Mouse (Mus musculus): Measurements from ENCODE around the gene Col16a1.

Gene Col16a1

GRCm38 (mm10) chr4:130128907-130129306 lies 81.3 kb downstream of the Col16a1 start:
- DNase-seq (ENCODE audit: low read depth in 1 of 2, low spot score in 2 of 2): no peak

GRCm38 (mm10) chr4:130130082-130130481 lies 82.4 kb downstream of the Col16a1 start:
- DNase-seq (ENCODE audit: low read depth in 1 of 2, low spot score in 2 of 2): no peak

DNA sequence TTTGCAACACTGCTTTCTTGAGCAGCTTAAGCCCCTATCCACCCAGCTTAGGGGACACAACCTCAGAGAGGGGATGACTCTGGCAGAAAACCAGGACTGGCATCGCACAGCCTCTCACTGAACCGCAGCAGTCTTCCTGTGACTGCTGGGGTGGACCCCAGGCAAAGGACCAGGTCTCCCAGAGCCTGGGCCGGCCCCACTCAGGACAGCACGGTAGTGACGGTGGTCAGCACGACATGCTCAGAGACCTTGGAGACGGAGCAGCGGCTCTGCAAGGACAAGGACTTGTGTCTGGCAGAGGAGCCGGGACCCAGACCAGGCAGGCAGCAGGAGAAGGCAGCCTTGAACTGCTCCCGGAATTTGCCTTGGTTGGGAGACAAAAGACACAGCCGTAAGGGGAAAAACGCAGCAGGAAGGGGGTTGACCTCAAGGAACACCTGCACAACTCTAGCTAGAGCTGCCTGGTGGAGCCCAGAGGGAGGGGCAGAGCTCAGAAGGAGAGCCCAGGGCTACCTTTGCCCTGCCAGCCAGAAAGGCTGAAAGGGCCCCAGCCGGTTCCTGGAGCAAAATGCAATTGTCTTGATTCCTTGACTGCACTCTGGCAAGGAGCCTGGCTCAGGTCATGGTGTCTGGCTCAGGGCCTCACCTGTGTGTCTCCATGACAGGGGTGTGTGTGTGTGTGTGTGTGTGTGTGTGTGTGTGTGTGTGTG lies 83.2 kb downstream of the Col16a1 start:
- DNase-seq (ENCODE audit: low read depth in 1 of 2, low spot score in 2 of 2): no peak

- DNase-seq (ENCODE audit: low read depth in 1 of 2, low spot score in 2 of 2): no peak
These were observed 83.9 kb downstream of the Col16a1 start for GRCm38 (mm10) chr4:130131448-130132105.

DNA sequence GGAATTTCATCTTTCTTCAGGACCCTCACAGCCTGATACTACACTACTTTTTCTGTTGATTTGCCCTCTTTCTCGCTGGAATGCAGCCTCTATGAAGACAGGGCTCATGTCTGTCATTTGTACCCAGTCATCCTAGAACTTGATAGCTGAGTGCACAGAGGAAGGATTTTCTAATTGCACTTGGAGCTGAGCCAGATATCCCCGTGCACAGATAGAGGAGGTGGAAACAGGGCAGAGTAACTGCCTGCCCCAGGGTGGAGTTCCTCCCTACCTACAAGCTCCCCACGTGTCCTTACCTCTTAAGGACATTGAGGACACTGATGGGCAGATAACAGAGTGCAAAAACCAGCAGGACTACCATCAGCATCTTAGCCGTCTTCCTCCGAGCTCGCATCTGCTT lies 85.8 kb downstream of the Col16a1 start:
- DNase-seq (ENCODE audit: low read depth in 1 of 2, low spot score in 2 of 2): no peak

DNA sequence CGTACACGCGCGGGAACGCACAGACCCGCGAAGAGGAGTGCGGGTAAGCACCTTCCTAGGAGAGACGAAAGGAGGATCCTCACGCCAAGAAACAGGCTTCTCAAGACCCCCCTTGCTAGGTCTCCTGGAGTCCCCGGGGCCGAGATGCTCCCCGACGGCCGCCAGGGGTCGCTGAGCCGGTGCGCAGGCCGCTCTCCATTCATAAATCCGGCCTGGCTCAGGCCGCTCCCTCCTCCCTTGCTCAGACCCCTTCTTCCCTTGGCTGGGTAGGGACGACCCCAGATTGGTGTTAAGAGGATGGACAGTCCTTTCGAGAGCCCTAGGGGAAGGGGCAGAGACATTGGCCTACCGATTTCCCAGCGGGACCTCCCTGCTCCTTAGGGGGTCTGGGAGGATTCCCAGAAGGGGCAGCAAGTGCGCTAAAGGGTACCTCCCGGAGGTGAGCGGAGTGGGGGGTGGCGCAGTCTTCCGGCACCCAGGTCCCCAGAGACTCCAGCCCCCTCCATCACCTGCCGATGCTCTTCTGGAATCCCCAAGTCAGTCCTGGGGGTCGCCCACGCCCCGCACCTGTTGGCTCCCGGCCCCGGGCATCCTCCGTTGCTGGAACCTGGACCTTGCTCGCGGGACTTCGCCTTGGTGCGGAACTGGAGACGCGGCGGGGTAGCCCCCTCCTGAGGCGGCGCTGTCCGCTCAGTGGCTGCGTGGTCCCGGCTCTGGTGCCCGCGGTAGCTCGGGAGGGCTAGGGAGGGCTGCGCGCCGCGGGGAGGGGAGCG lies 91.0 kb downstream of the Col16a1 start:
- DNase-seq (ENCODE audit: low read depth in 1 of 2, low spot score in 2 of 2): peak; percentile 5 to 12

DNA sequence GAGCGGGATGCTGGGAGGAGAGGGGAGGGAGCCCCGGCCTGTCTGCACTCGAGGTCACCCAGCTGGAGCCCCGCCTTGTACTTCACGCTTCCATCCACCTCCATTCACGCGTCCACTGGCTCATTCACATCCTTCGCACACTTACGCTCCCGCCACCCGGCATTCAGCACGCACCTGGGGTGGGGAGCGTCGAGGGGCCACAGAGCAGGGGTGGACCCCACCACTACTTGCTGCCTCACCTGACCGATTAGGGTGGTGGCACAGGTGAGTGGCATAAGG lies 91.5 kb downstream of the Col16a1 start, which contains the start of gene Hcrtr1:
Hcrtr1 (minus strand) TSS at position 146 of the 279 bp plus-strand sequence.
- no peak for DNase-seq (ENCODE audit: low read depth in 1 of 2, low spot score in 2 of 2)

GRCm38 (mm10) chr4:130140992-130141402 lies 93.4 kb downstream of the Col16a1 start:
- no peak for DNase-seq (ENCODE audit: low read depth in 1 of 2, low spot score in 2 of 2)

- DNase-seq (ENCODE audit: low read depth in 1 of 2, low spot score in 2 of 2): no peak
These were observed 94.1 kb downstream of the Col16a1 start for GRCm38 (mm10) chr4:130141786-130142185.

- no peak for DNase-seq (ENCODE audit: low read depth in 1 of 2, low spot score in 2 of 2)
These were observed 100.8 kb downstream of the Col16a1 start for GRCm38 (mm10) chr4:130148405-130148804.

Data from monocyte, adult 2 months (primary cell).